Mouse (Mus musculus) kidney, adult 2 months (tissue): ENCODE results near the gene Slc26a5. TPM values are rescaled to one million over a fixed set of nuclear protein-coding genes. Genes with fewer than 3 reads are reported as not detected.
A peak's percentile ranks its signal among the peaks of the same experiment; 100 is the strongest.

Experiments used
- DNase-seq: peaks from one replicate; pipeline ENCODE4 v3.0.0; 2021
- H3K27ac ChIP-seq: fragments of 200-500 bp; 2 replicates; pipeline ENCODE4 v1.5.1; 2012; ENCODE audit warnings: low read depth, low read length, control low read depth, inconsistent platforms; ENCODE audit not compliant: insufficient read depth
- H3K27me3 ChIP-seq: fragments of 200-500 bp; replicated peaks from 2 replicates; pipeline ENCODE4 v1.6.1; 2012; ENCODE audit warnings: mild to moderate bottlenecking, moderate library complexity, low read length, inconsistent platforms; ENCODE audit not compliant: control insufficient read depth, insufficient read depth
- H3K36me3 ChIP-seq: fragments of 200-500 bp; 2 replicates; pipeline ENCODE4 v1.6.1; 2012; ENCODE audit warnings: mild to moderate bottlenecking, moderate library complexity, low read length, inconsistent platforms; ENCODE audit not compliant: control insufficient read depth, insufficient read depth
- H3K4me1 ChIP-seq: fragments of 200-500 bp; 2 replicates; pipeline ENCODE4 v1.6.1; 2011; ENCODE audit warnings: low read length; ENCODE audit not compliant: control insufficient read depth, insufficient read depth
- H3K4me3 ChIP-seq: fragments of 200-500 bp; 2 replicates; pipeline ENCODE4 v1.5.1; 2011; ENCODE audit warnings: mild to moderate bottlenecking, low read depth, low read length, control low read depth; ENCODE audit not compliant: insufficient read depth
- CTCF ChIP-seq: fragments of 200-500 bp; conservative IDR thresholded peaks from 2 replicates; pipeline ENCODE4 v1.5.1; 2011; ENCODE audit warnings: low read depth, mild to moderate bottlenecking, control low read depth, low read length, moderate library complexity, mixed read lengths; ENCODE audit not compliant: insufficient read depth, insufficient read length
- POLR2A ChIP-seq: fragments of 200-500 bp; IDR thresholded peaks from one replicate; pipeline ENCODE4 v1.6.1; 2011; ENCODE audit warnings: low read depth, low read length, control low read depth
- WGBS: fragments of 180-500 bp; shearing (Covaris S2); methylation state at CpG from one replicate; pipeline ENCODE4 v1.1.7; 2018; 5-methylcytosine and 5-hydroxymethylcytosine counted together
- polyA plus RNA-seq: library from polyadenylated mRNA; depleted of rRNA; stranded (reverse); fragments of >200 nt; gene quantifications from 2 replicates; pipeline ENCODE4 v1.2.3, GENCODE M21; 2012; rRNA removed

The Slc26a5 gene
- polyA plus RNA-seq, 1 experiment, result not detected

- H3K4me3 ChIP-seq, result peak overlapping the region; percentile 87
- H3K36me3 ChIP-seq, result no peaks in the 10 kb centered on the region; the same call in 1 of the 2 replicates
- no peaks in the 10 kb centered on the region for H3K27me3 ChIP-seq
- 1% methylated on average over 51 of the region's 51 CpGs for WGBS
- peaks cover 8% of the 10 kb centered on the region for H3K4me1 ChIP-seq
- peak; percentile 95 for DNase-seq
- peak overlapping the region; percentile 70 for H3K27ac ChIP-seq
- TF ChIP-seq CTCF, result no peak
- peak; percentile 39 for TF ChIP-seq POLR2A
Measured at GRCm38 (mm10) chr5:21786258-21787185, 78.9 kb downstream of the Slc26a5 start.

DNA sequence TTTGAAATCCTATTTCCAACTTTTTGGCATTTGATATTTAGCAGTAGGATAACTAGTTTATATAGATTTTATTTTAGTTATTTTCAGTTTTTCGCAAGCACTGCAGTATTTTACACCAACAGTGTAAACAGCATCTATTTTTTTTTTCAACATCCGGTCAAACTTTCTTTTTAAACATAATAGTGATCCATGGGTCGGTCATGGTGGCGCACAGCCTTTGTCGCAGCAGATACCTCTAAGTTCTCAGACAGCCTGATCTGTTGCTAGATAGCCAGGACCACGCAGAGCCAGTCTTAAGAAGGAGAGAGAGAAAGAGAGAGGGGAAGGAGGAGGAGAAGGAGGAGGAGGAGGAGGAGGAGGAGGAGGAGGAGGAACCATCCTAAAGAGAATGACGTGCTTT is 79.6 kb downstream of the Slc26a5 start:
- H3K27me3 ChIP-seq, result no peaks in the 10 kb centered on the region
- H3K4me1 ChIP-seq, result peaks cover 8% of the 10 kb centered on the region
- no peak for TF ChIP-seq CTCF
- no peak for TF ChIP-seq POLR2A
- 78% methylated on average over 7 of the region's 7 CpGs for WGBS
- H3K4me3 ChIP-seq, result no peak overlapping the region
- no peak overlapping the region for H3K27ac ChIP-seq
- DNase-seq, result peak; percentile 5
- H3K36me3 ChIP-seq, result no peaks in the 10 kb centered on the region; the same call in 1 of the 2 replicates

GRCm38 (mm10) chr5:21785053-21785452 is 80.4 kb downstream of the Slc26a5 start, which contains the start of the genes Dnajc2 and Psmc2:
TSS of gene Dnajc2 (minus strand) at chr5:21785251.
TSS of gene Psmc2 (plus strand) at chr5:21785283.
- WGBS, result under 1% methylated on average over 36 of the region's 37 CpGs

DNA sequence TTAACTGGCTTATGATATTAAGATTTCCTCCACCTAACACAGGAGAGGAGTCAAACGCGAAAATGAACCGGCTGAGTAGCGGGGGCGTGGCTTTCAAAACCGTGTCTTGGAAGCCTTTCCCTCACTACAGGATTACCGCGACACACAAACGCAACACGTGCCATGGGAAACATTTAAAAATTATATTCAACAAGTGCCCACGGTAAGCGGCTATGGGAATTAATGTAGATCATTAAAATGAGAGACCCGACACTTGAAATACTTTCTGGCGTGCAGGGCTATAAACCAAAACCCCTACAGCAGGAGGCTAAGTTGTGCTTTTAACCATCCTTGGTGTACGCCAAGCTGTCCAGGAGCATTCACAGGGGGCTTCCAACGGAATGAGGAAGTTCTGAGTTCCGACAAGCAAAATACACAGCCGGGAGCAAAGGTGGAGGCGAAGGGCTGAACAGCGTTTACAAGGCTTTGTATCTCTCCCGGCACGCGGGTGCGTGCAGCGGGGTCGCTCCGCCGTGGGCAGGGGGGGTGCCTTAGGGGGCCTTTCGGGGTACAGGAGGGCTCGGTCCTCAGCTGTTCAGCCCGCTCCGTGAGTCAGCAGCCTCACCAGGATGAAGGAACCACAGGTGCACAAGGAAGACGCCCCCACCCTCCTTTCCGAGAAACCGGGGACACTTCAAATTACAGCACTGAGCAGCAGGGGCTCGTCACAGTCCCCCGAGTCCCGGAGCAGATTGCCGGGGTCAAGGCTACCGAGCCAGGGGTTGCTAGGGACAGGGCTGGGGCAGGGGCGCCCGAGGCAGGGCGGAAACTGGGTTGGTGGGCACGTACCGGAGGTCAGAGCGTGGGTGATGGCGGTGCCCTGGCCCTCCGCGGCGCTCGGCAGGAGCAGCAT is 81.0 kb downstream of the Slc26a5 start:
- H3K36me3 ChIP-seq, result no peaks in the 10 kb centered on the region; the same call in none of the 2 replicates
- peaks cover 8% of the 10 kb centered on the region for H3K4me1 ChIP-seq
- peak; percentile 50 for DNase-seq
- peak overlapping the region; percentile 70 for H3K4me3 ChIP-seq
- no peaks in the 10 kb centered on the region for H3K27me3 ChIP-seq
- WGBS, result under 1% methylated on average over 51 of the region's 51 CpGs
- no peak for TF ChIP-seq POLR2A
- no peak overlapping the region for H3K27ac ChIP-seq

More at GRCm38 (mm10) chr5:21785053-21785452, 80.4 kb downstream of the Slc26a5 start, which contains the start of the genes Dnajc2 and Psmc2:
- TF ChIP-seq POLR2A (no peak), CTCF (no peak)
- Histone ChIP-seq H3K36me3 (no peaks in the 10 kb centered on the region; the same call in none of the 2 replicates), H3K4me3 (peak within 1 kb of the TSS; percentile 70), H3K4me1 (peaks cover 8% of the 10 kb centered on the region), H3K27ac (0 out of 2 replicates have a peak within 1 kb of the TSS, but pooled peaks have one; percentile 29), H3K27me3 (no peaks in the 10 kb centered on the region)
- peak; percentile 95 for DNase-seq

DNA sequence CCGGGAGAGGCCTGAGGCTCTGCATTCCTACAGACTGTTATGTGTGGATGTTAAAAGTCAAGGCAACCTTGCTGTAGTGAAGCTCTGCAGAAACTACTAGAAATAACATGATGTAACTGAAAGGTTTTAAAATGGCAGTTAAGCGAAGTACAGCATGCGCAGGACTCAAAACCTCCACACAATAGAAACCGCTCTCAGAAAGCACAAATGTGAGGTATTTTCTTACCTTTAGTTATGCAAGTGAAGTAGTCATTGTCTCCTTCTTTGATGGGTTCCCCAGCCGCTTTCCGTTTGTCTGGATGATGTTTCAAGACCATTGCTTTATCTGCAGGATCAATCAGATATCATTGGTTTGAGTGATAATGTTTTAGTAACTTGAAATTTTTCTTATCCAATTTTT is 88.9 kb downstream of the Slc26a5 start:
- Histone ChIP-seq H3K27ac (no peak overlapping the region), H3K4me3 (no peak overlapping the region), H3K36me3 (peaks cover 9% of the 10 kb centered on the region), H3K4me1 (no peaks in the 10 kb centered on the region), H3K27me3 (no peaks in the 10 kb centered on the region)
- 92% methylated on average over 6 of the region's 6 CpGs for WGBS
- DNase-seq, result no peak
- TF ChIP-seq POLR2A, result no peak
- TF ChIP-seq CTCF, result no peak

- no peaks in the 10 kb centered on the region for H3K4me1 ChIP-seq
- peaks cover 7% of the 10 kb centered on the region for H3K36me3 ChIP-seq
- H3K4me3 ChIP-seq, result no peak overlapping the region
- 85% methylated on average over 6 of the region's 6 CpGs for WGBS
- H3K27ac ChIP-seq, result no peak overlapping the region
- DNase-seq, result no peak
- TF ChIP-seq POLR2A (no peak), CTCF (no peak)
- no peaks in the 10 kb centered on the region for H3K27me3 ChIP-seq
Measured at GRCm38 (mm10) chr5:21769841-21770240, 95.6 kb downstream of the Slc26a5 start.

- H3K27ac ChIP-seq, result no peak overlapping the region
- H3K4me1 ChIP-seq, result no peaks in the 10 kb centered on the region
- no peak for DNase-seq
- no peak for TF ChIP-seq CTCF
- TF ChIP-seq POLR2A, result no peak
- H3K4me3 ChIP-seq, result no peak overlapping the region
- 89% methylated on average over 4 of the region's 4 CpGs for WGBS
- peaks cover 7% of the 10 kb centered on the region for H3K36me3 ChIP-seq
- no peaks in the 10 kb centered on the region for H3K27me3 ChIP-seq
Measured at GRCm38 (mm10) chr5:21768506-21768905, 96.9 kb downstream of the Slc26a5 start.

Other genes starting within 250 kb of the Slc26a5 start
- gene Fbxl13, start 220.0 kb downstream of the Slc26a5 start, polyA plus RNA-seq, result 0.05 and 0.08 TPM in 2 replicates
- gene Armc10, start 219.8 kb downstream of the Slc26a5 start, polyA plus RNA-seq, result 22.6 and 24.0 TPM in 2 replicates
- gene Napepld, start 164.2 kb downstream of the Slc26a5 start, polyA plus RNA-seq, result 4.3 and 5.1 TPM in 2 replicates
- gene Pmpcb, start 128.5 kb downstream of the Slc26a5 start, polyA plus RNA-seq, result 111 and 141 TPM in 2 replicates
- 7.2 and 7.5 TPM in 2 replicates for gene Dnajc2, start 80.4 kb downstream of the Slc26a5 start, polyA plus RNA-seq
- 30.7 and 42.3 TPM in 2 replicates for gene Psmc2, start 80.3 kb downstream of the Slc26a5 start, polyA plus RNA-seq